Mouse (Mus musculus): ENCODE measurements around the gene Gal. TPM values are rescaled to one million over a fixed set of nuclear protein-coding genes. Genes with fewer than 3 reads are reported as not detected.

Gal gene
- polyA plus RNA-seq, 1 experiment from 2014 or later: 12.2 TPM

DNA sequence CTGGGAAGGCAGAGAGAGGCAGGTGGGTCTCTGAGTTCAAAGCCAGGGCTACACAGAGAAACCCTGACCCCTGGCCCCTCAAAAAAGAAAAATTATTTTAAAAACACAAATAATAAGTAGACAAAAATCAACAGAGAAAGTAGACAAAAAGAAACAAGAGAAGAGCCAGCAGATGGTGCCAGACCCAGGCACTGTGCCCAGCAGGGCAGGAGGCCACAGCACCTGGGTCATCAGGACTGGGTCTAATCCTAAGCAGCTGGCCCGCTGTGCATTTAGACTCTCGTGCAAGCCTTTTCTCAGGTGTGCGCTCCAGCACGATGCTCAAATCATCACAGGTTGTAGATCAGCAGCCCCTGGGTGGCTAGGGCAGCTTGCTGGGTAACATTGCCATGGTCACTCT is 50.8 kb downstream of the Gal start:
- Histone ChIP-seq H3K27ac (ENCODE audit: low read length) (no peak overlapping the region), H3K4me2 (replicated peaks; ENCODE audit: low read depth, low read length) (no peak overlapping the region), H3K27me3 (ENCODE audit: control insufficient read depth, insufficient read depth, low read length) (no peaks in the 10 kb centered on the region), H3K4me1 (ENCODE audit: control insufficient read depth, insufficient read depth, low read length) (no peaks in the 10 kb centered on the region), H3K4me3 (ENCODE audit: low read depth, low read length) (no peak overlapping the region), H3K9ac (replicated peaks; ENCODE audit: low read depth, low read length) (no peak overlapping the region), H3K36me3 (ENCODE audit: control insufficient read depth, insufficient read depth, low read length) (no peaks in the 10 kb centered on the region), H3K9me3 (ENCODE audit: control insufficient read depth, low read depth, low read length) (no peaks in the 10 kb centered on the region)
- ATAC-seq (ENCODE audit: insufficient number of reproducible peaks, insufficient read depth, low FRiP score, low read depth): no peak
- WGBS: 90% methylated on average over 4 of the region's 4 CpGs

Other genes starting within 250 kb of the Gal start
- 130 and 134 TPM in 2 replicates for gene Mrpl21, start 131.6 kb downstream of the Gal start, polyA plus RNA-seq (2014; fragmentation: Nextera tagmentation; extraction: Ambion mirVana)
- 7.9 and 9.1 TPM in 2 replicates for gene Ighmbp2, start 131.5 kb downstream of the Gal start, polyA plus RNA-seq (2014; fragmentation: Nextera tagmentation; extraction: Ambion mirVana)
- 21.4 and 25.2 TPM in 2 replicates for gene Cpt1a, start 92.2 kb downstream of the Gal start, polyA plus RNA-seq (2014; fragmentation: Nextera tagmentation; extraction: Ambion mirVana)
- gene Tesmin, start 25.7 kb downstream of the Gal start, polyA plus RNA-seq (2014; fragmentation: Nextera tagmentation; extraction: Ambion mirVana): 0.10 and 0.24 TPM in 2 replicates
- 68.7 and 70.3 TPM in 2 replicates for gene Ppp6r3, start 161.2 kb upstream of the Gal start, polyA plus RNA-seq (2014; fragmentation: Nextera tagmentation; extraction: Ambion mirVana)

All from stomach, embryonic 14.5 days (tissue).